Mouse (Mus musculus): ENCODE measurements at regions not wholly inside any gene's neighbourhood (a gene's known extent, or its start where the extent isn't known, plus 50 kb on each side); places are given as distances from the start of the nearest gene placed in this dataset.

- TF ChIP-seq CTCF (conservative IDR thresholded peaks at IDR 0.05; ENCODE audit: insufficient read depth, insufficient read length, low read depth, low read length): no peak
- TF ChIP-seq POLR2A (IDR thresholded peaks at IDR 0.05; ENCODE audit: low read depth, low read length): no peak
These were observed 325.7 kb upstream of the Emcn start for GRCm38 (mm10) chr3:137015199-137015598.

Measured in kidney, adult 2 months (tissue).